Mouse (Mus musculus) small intestine, adult 10 weeks (tissue): ENCODE data around the gene Olfr311. TPM values are rescaled to one million over a fixed set of nuclear protein-coding genes. Genes with fewer than 3 reads are reported as not detected.

ENCODE experiments used
- polyA plus RNA-seq: library from polyadenylated mRNA; stranded (reverse); fragments of 350-450 nt; fragmentation: Illumina TruSeq; extraction: RNeasy Lipid Tissue Mini Kit (QIAGEN cat#74804); gene quantifications from one replicate; pipeline ENCODE4 v1.2.3, GENCODE M21; 2014; ENCODE audit warnings: low replicate concordance

The Olfr311 gene
- not detected for polyA plus RNA-seq

GRCm38 (mm10) chr11:58838951-58839350 is at the start of gene Olfr311:
Olfr311 (plus strand) TSS chr11:58839251.

GRCm38 (mm10) chr11:58801558-58802228 is 37.4 kb upstream of the Olfr311 start, which contains the start of gene Fam183b:
Fam183b (minus strand) TSS chr11:58801960.

GRCm38 (mm10) chr11:58814700-58815099 is 24.4 kb upstream of the Olfr311 start, which contains the start of gene Olfr313:
Olfr313 (plus strand) TSS chr11:58815000.

GRCm38 (mm10) chr11:58828937-58829336 is 10.1 kb upstream of the Olfr311 start, which contains the start of gene Olfr312:
Olfr312 (plus strand) TSS chr11:58829237.

GRCm38 (mm10) chr11:58846919-58847461 is 7.9 kb downstream of the Olfr311 start, which contains the start of gene Gm12258:
Gm12258 (plus strand) TSS chr11:58847158.

GRCm38 (mm10) chr11:58867039-58867953 is 28.2 kb downstream of the Olfr311 start, which contains the start of gene 2810021J22Rik:
2810021J22Rik (plus strand) TSS chr11:58867216.

Other genes with a start within 250 kb of the Olfr311 start
- gene Olfr324, start 244.1 kb upstream of the Olfr311 start, polyA plus RNA-seq: not detected
- gene 2210407C18Rik, start 223.2 kb upstream of the Olfr311 start, polyA plus RNA-seq: 1,849 TPM
- not detected for gene Olfr323, start 208.8 kb upstream of the Olfr311 start, polyA plus RNA-seq
- gene Trim58, start 198.8 kb upstream of the Olfr311 start, polyA plus RNA-seq: not detected
- gene Olfr322, start 180.5 kb upstream of the Olfr311 start, polyA plus RNA-seq: not detected
- not detected for gene Olfr320, start 158.2 kb upstream of the Olfr311 start, polyA plus RNA-seq
- gene Olfr319, start 140.1 kb upstream of the Olfr311 start, polyA plus RNA-seq: not detected
- gene Olfr318, start 115.2 kb upstream of the Olfr311 start, polyA plus RNA-seq: not detected
- not detected for gene Olfr317, start 100.0 kb upstream of the Olfr311 start, polyA plus RNA-seq
- not detected for gene Olfr316, start 86.5 kb upstream of the Olfr311 start, polyA plus RNA-seq
- gene Olfr315, start 66.1 kb upstream of the Olfr311 start, polyA plus RNA-seq: not detected
- gene Olfr314, start 56.3 kb upstream of the Olfr311 start, polyA plus RNA-seq: not detected
- 3.0 TPM for gene Fam183b, start 37.3 kb upstream of the Olfr311 start, polyA plus RNA-seq
- gene Olfr313, start 24.3 kb upstream of the Olfr311 start, polyA plus RNA-seq: not detected
- not detected for gene Olfr312, start 10.0 kb upstream of the Olfr311 start, polyA plus RNA-seq
- 7.5 TPM for gene Gm12258, start 7.9 kb downstream of the Olfr311 start, polyA plus RNA-seq
- 7.6 TPM for gene 2810021J22Rik, start 28.0 kb downstream of the Olfr311 start, polyA plus RNA-seq
- 1.9 TPM for gene Zfp39, start 65.0 kb downstream of the Olfr311 start, polyA plus RNA-seq
- gene Btnl10, start 78.7 kb downstream of the Olfr311 start, polyA plus RNA-seq: not detected
- gene Rnf187, start 99.7 kb downstream of the Olfr311 start, polyA plus RNA-seq: 3.1 TPM
- gene Hist3h2ba, start 109.7 kb downstream of the Olfr311 start, polyA plus RNA-seq: not detected
- gene Hist3h2a, start 115.4 kb downstream of the Olfr311 start, polyA plus RNA-seq: 8.1 TPM
- gene Trim17, start 115.4 kb downstream of the Olfr311 start, polyA plus RNA-seq: not detected
- 1.6 TPM for gene Trim11, start 138.8 kb downstream of the Olfr311 start, polyA plus RNA-seq